Comparison of ENCODE assay signal across 8 mouse cellular contexts in genomic region chr17:33358411-33359384, GRCm38 (mm10). TPM values are rescaled to one million over a fixed set of nuclear protein-coding genes. Genes with fewer than 3 reads are reported as not detected.
A peak's percentile ranks its signal among the peaks of the same experiment; 100 is the strongest.
DNase-seq lines count a peak whose midpoint lies in the region; ATAC-seq lines count a peak whose summit lies in the region.

Zfp81 (minus strand) TSS chr17:33358878.

- peak; percentile 100 for ATAC-seq in intestine, embryonic 14.5 days (replicated peaks; ENCODE audit: low FRiP score, low TSS enrichment, low read depth)

- WGBS in intestine, embryonic 14.5 days, result 4% methylated on average over 47 of the region's 47 CpGs

- H3K4me1 ChIP-seq in intestine, embryonic 14.5 days (replicated peaks; ENCODE audit: control insufficient read depth, insufficient read depth, low read length), result 0 out of 2 replicates have a peak, but pooled peaks cover 2% of the 10 kb centered on the region

- peak within 1 kb of the TSS; percentile 82 for H3K4me2 ChIP-seq in intestine, embryonic 14.5 days (ENCODE audit: low read length)

- H3K9me3 ChIP-seq in intestine, embryonic 14.5 days (ENCODE audit: control insufficient read depth, low read length), result no peaks in the 10 kb centered on the region

- peak within 1 kb of the TSS; percentile 85 for H3K9ac ChIP-seq in intestine, embryonic 14.5 days (ENCODE audit: low read length)

- intact Hi-C loops in left cerebral cortex, postnatal 14 days (cut with DNase I), result no loop called here

- H3K36me3 ChIP-seq in intestine, embryonic 14.5 days (ENCODE audit: control insufficient read depth, insufficient read depth, low read length), result no peaks in the 10 kb centered on the region

- H3K27me3 ChIP-seq in intestine, embryonic 14.5 days (replicated peaks; ENCODE audit: control insufficient read depth, insufficient read depth, low read length), result no peaks in the 10 kb centered on the region

- peak within 1 kb of the TSS; percentile 99 for H3K4me3 ChIP-seq in intestine, embryonic 14.5 days (ENCODE audit: low read depth, low read length)

- DNase-seq in adrenal gland, adult 18-20 months (ENCODE audit: low spot score in 2 of 2), result peak; percentile 69 to 71
- peak; percentile 94 for DNase-seq in embryo, embryonic 11 days
- peak; percentile 80 for DNase-seq in gastrocnemius, postnatal 25 days
- DNase-seq in intestine, embryonic 14.5 days (ENCODE audit: low spot score), result peak; percentile 91
- peak; percentile 91 to 96 for DNase-seq in left cerebral cortex, postnatal 14 days (ENCODE audit: low spot score in 2 of 2)
- peak; percentile 90 for DNase-seq in mesoderm, embryonic 11.5 days (ENCODE audit: low read depth, low spot score)
- peak; percentile 82 to 92 for DNase-seq in right cerebral cortex, postnatal 36 days (ENCODE audit: low spot score in 2 of 2)
- peak; percentile 89 for DNase-seq in yolk sac, embryonic 10.5 days (ENCODE audit: low spot score)

- H3K27ac ChIP-seq in intestine, embryonic 14.5 days (ENCODE audit: low read depth), result peak within 1 kb of the TSS; percentile 85

RNA-seq across cellular contexts. Expression of gene Zfp81, which starts in this region (rescaled TPM):
- total RNA-seq in adrenal gland, adult 18-20 months (2021), result 1 to 10 TPM; 6.1 to 7.2 TPM
- total RNA-seq in gastrocnemius, postnatal 25 days (2021), result 1 to 10 TPM; 2.6 to 2.8 TPM
- 10.8 and 14.6 TPM in 2 replicates for polyA plus RNA-seq in intestine, embryonic 14.5 days (2014; fragmentation: Nextera tagmentation; extraction: Ambion mirVana)
- 10 to 100 TPM; 16.1 to 18.7 TPM for total RNA-seq in left cerebral cortex, postnatal 14 days (2021)

Comparison
In these comparisons a context has a peak if more than half of its experiments do, and no peak if none do; other contexts are left out.
1. Peak in every context shown above with its lines: DNase-seq, ATAC-seq, H3K4me3 ChIP-seq and H3K27ac ChIP-seq.